Mouse (Mus musculus): ENCODE measurements around the gene Arhgef38.

- peak; percentile 25; the same call in 1 of the 2 replicates for TF ChIP-seq CTCF (conservative IDR thresholded peaks at IDR 0.05; ENCODE audit: low read length)
- TF ChIP-seq POU5F1 (IDR thresholded peaks at IDR 0.05; ENCODE audit: borderline replicate concordance, low read length): no peak
Observed at GRCm38 (mm10) chr3:133271887-133272286, 37.1 kb upstream of the Arhgef38 start.
